26 mouse cellular contexts compared by ENCODE assay signal in genomic region chr6:116410436-116410835, GRCm38 (mm10). TPM values are rescaled to one million over a fixed set of nuclear protein-coding genes. Genes with fewer than 3 reads are reported as not detected.
A peak's percentile ranks its signal among the peaks of the same experiment; 100 is the strongest.
DNase-seq lines count a peak whose midpoint lies in the region; ATAC-seq and TF ChIP-seq lines count a peak whose summit lies in the region.
"Had no signal": no experiment of that assay in that cellular context is flagged by ENCODE, and none has a peak within 500 bp of the region (broad histone marks: within the 10 kb centered on the region; RNA-seq: fewer than 3 reads in every experiment).

No protein-coding gene starts in this region.

- peak; percentile 85 for DNase-seq in heart, adult 11 months
- DNase-seq in heart, postnatal 10 days: no peak
- peak; percentile 53 for DNase-seq in midbrain, embryonic 11.5 days (ENCODE audit: low spot score, missing footprints)
- no peak for DNase-seq in midbrain, postnatal 0 days (ENCODE audit: low spot score)
- DNase-seq in limb, embryonic 10.5 days (ENCODE audit: low spot score): peak; percentile 7
- no peak for DNase-seq in kidney, adult 18-20 months
- DNase-seq: adrenal gland, adult 8-10 months; adrenal gland, postnatal 14 days; adrenal gland, postnatal 36 days; B cell, adult 2 months; cerebellum, adult 11 months; cerebellum, adult 18-20 months; cerebellum, adult 8-10 months; cerebellum, adult 9-11 months; cerebellum, postnatal 14 days; cerebellum, postnatal 36 days; embryo, embryonic 11 days; forebrain, postnatal 0 days had no signal

- no peak overlapping the region for H3K4me3 ChIP-seq in midbrain, embryonic 11.5 days (ENCODE audit: low read depth, low read length)
- no peak overlapping the region for H3K4me3 ChIP-seq in midbrain, postnatal 0 days (ENCODE audit: low read depth, low read length)
- no peak overlapping the region for H3K4me3 ChIP-seq in limb, embryonic 10.5 days
- H3K4me3 ChIP-seq: embryonic facial prominence, embryonic 12.5 days; forebrain, embryonic 13.5 days; forebrain, embryonic 15.5 days had no signal

- no peak overlapping the region for H3K9ac ChIP-seq in midbrain, embryonic 11.5 days (ENCODE audit: low read length)
- H3K9ac ChIP-seq in midbrain, postnatal 0 days (replicated peaks; ENCODE audit: low read length, poor library complexity, severe bottlenecking): no peak overlapping the region
- H3K9ac ChIP-seq: embryonic facial prominence, embryonic 12.5 days; forebrain, embryonic 13.5 days; forebrain, embryonic 15.5 days; forebrain, postnatal 0 days had no signal

- intact Hi-C loops in heart, postnatal 10 days (cut with DNase I): no loop called here

- H3K27ac ChIP-seq in midbrain, embryonic 11.5 days (ENCODE audit: low read depth, low read length): no peak overlapping the region
- H3K27ac ChIP-seq in midbrain, postnatal 0 days (ENCODE audit: low read depth, low read length): no peak overlapping the region
- no peak overlapping the region for H3K27ac ChIP-seq in limb, embryonic 10.5 days
- H3K27ac ChIP-seq: embryonic facial prominence, embryonic 12.5 days; forebrain, embryonic 13.5 days; forebrain, embryonic 15.5 days had no signal

- WGBS in midbrain, embryonic 11.5 days: 98% methylated on average over 10 of the region's 10 CpGs
- 98% methylated on average over 10 of the region's 10 CpGs for WGBS in midbrain, postnatal 0 days
- WGBS in limb, embryonic 10.5 days: 97% methylated on average over 10 of the region's 10 CpGs

- no peaks in the 10 kb centered on the region for H3K27me3 ChIP-seq in midbrain, embryonic 11.5 days (ENCODE audit: control insufficient read depth, insufficient read depth, low read length)
- no peaks in the 10 kb centered on the region for H3K27me3 ChIP-seq in midbrain, postnatal 0 days (ENCODE audit: insufficient read depth, low read length)
- no peaks in the 10 kb centered on the region for H3K27me3 ChIP-seq in limb, embryonic 10.5 days (ENCODE audit: low read depth, poor library complexity, severe bottlenecking)
- H3K27me3 ChIP-seq: CH12.LX; embryonic facial prominence, embryonic 12.5 days; forebrain, embryonic 13.5 days; forebrain, embryonic 15.5 days; Patski had no signal

- no peak for TF ChIP-seq CTCF in midbrain, postnatal 0 days (IDR thresholded peaks at IDR 0.05)

- H3K4me2 ChIP-seq in midbrain, embryonic 11.5 days: no peak overlapping the region
- H3K4me2 ChIP-seq in midbrain, postnatal 0 days (ENCODE audit: low read depth, low read length, poor library complexity, severe bottlenecking): no peak overlapping the region
- H3K4me2 ChIP-seq: embryonic facial prominence, embryonic 12.5 days; forebrain, embryonic 13.5 days; forebrain, embryonic 15.5 days had no signal

- no peaks in the 10 kb centered on the region for H3K9me3 ChIP-seq in midbrain, embryonic 11.5 days (ENCODE audit: control insufficient read depth, low read length)
- no peaks in the 10 kb centered on the region for H3K9me3 ChIP-seq in midbrain, postnatal 0 days (ENCODE audit: low read length)
- H3K9me3 ChIP-seq in limb, embryonic 10.5 days (replicated peaks): no peaks in the 10 kb centered on the region
- H3K9me3 ChIP-seq: embryonic facial prominence, embryonic 12.5 days; forebrain, embryonic 13.5 days; forebrain, embryonic 15.5 days; G1E had no signal

- ATAC-seq in midbrain, embryonic 11.5 days (ENCODE audit: low FRiP score): no peak
- no peak for ATAC-seq in midbrain, postnatal 0 days (ENCODE audit: low FRiP score)
- ATAC-seq: activated CD4-positive, CD25-positive, alpha-beta regulatory T cell, adult 4 months; CD4-positive, CD25-positive, alpha-beta regulatory T cell, adult 4 months; forebrain, embryonic 13.5 days; forebrain, embryonic 15.5 days; forebrain, postnatal 0 days; Patski had no signal

- H3K4me1 ChIP-seq in midbrain, embryonic 11.5 days (ENCODE audit: control insufficient read depth, insufficient read depth, low read length): peaks cover 6% of the 10 kb centered on the region
- no peaks in the 10 kb centered on the region for H3K4me1 ChIP-seq in midbrain, postnatal 0 days (ENCODE audit: insufficient read depth, low read length)
- H3K4me1 ChIP-seq in limb, embryonic 10.5 days: no peaks in the 10 kb centered on the region
- H3K4me1 ChIP-seq: embryonic facial prominence, embryonic 12.5 days; forebrain, embryonic 15.5 days had no signal

- H3K36me3 ChIP-seq in midbrain, embryonic 11.5 days (ENCODE audit: control insufficient read depth, insufficient read depth, low read length): no peaks in the 10 kb centered on the region
- H3K36me3 ChIP-seq in midbrain, postnatal 0 days (ENCODE audit: insufficient read depth, low read length): peaks cover 12% of the 10 kb centered on the region
- H3K36me3 ChIP-seq in limb, embryonic 10.5 days: peaks cover 29% of the 10 kb centered on the region

RNA-seq across cellular contexts. Expression of gene Alox5, which starts 50.5 kb away (rescaled TPM):
- 1 to 10 TPM; 4.3 to 4.6 TPM for total RNA-seq in heart, postnatal 10 days (2021)
- polyA plus RNA-seq in midbrain, embryonic 11.5 days (2014; fragmentation: Nextera tagmentation; extraction: Ambion mirVana): 0.88 and 1.6 TPM in 2 replicates
- 0.57 and 1.6 TPM in 2 replicates for total RNA-seq in midbrain, postnatal 0 days (2014; rRNA removed)
- polyA plus RNA-seq in midbrain, postnatal 0 days (2015; fragmentation: Nextera tagmentation; extraction: Ambion mirVana): 0.48 and 0.74 TPM in 2 replicates
- 0.84 and 0.86 TPM in 2 replicates for polyA plus RNA-seq in limb, embryonic 10.5 days (2016; fragmentation: Nextera tagmentation; extraction: Ambion mirVana)
- total RNA-seq: CH12.LX had no signal
- polyA plus RNA-seq: activated CD4-positive, CD25-positive, alpha-beta regulatory T cell, adult 4 months; CD4-positive, CD25-positive, alpha-beta regulatory T cell, adult 4 months; Patski had no signal

Comparison
In these comparisons a context has a peak if more than half of its experiments do, and no peak if none do; other contexts are left out.
1. DNase-seq: peak in heart, adult 11 months (single experiment), midbrain, embryonic 11.5 days (single experiment) and limb, embryonic 10.5 days (single experiment); none in heart, postnatal 10 days (0 of 2), midbrain, postnatal 0 days (single experiment) and kidney, adult 18-20 months (single experiment).